Mouse (Mus musculus): ENCODE measurements at regions not wholly inside any gene's neighbourhood (a gene's known extent, or its start where the extent isn't known, plus 50 kb on each side); places are given as distances from the start of the nearest gene placed in this dataset.

DNA sequence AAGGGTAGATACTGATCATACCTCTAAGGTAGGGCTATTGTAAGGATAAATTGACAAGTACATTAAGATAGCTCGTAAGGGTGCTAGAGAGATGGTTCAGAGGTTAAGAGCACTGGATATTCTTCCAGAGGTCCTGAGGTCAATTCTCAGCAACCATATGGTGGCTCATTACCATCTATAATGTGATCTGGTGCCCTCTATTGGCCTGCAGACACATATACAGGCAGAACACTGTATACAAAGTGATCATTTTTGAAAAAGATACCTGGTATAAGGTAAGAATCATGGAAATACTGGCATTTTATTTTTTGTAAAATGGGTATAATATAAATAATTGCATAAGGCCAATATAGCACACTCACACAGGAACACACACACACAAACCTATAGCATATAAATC is 676.3 kb upstream of the Tenm4 start:
- ATAC-seq (ENCODE audit: low FRiP score), result no peak
- WGBS, result 89% methylated on average over 1 of the region's 1 CpGs

DNA sequence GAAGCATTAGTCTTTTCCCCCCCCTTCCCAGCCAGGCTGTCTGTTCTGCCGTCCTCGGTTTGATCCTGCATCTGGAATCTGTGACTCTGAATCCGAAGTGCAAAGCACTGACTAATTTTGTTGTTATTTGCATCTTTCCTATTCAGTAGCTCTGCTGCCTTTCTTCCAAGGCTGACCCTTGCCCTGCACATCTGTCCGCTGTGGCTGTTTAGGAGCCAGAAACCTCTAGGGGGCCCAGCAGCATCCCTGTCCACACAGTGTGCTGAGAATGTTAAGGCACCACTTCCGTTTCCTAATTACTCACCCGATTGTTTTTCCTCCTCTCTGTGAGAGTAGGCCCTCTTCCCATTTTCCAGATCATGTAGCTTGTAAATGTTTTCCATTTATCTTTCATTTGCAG is 668.1 kb upstream of the Tenm4 start:
- Histone ChIP-seq H3K36me3 (ENCODE audit: insufficient read depth, low read length) (no peaks in the 10 kb centered on the region), H3K4me3 (ENCODE audit: low read depth, low read length) (no peak overlapping the region), H3K9me3 (ENCODE audit: low read length) (no peaks in the 10 kb centered on the region), H3K4me2 (ENCODE audit: low read depth, low read length, poor library complexity, severe bottlenecking) (no peak overlapping the region), H3K27ac (ENCODE audit: low read depth, low read length) (no peak overlapping the region), H3K9ac (replicated peaks; ENCODE audit: low read length, poor library complexity, severe bottlenecking) (no peak overlapping the region), H3K27me3 (ENCODE audit: insufficient read depth, low read length) (no peaks in the 10 kb centered on the region), H3K4me1 (ENCODE audit: insufficient read depth, low read length) (no peaks in the 10 kb centered on the region)
- 11% methylated on average over 6 of the region's 6 CpGs for WGBS
- ATAC-seq (ENCODE audit: low FRiP score) (no peak), DNase-seq (ENCODE audit: low spot score) (no peak)
- TF ChIP-seq CTCF (IDR thresholded peaks at IDR 0.05), result 0 out of 2 replicates have a peak, but pooled peaks have one; percentile 18

More for the DNA sequence above, 676.3 kb upstream of the Tenm4 start:
- H3K4me3 ChIP-seq (ENCODE audit: low read depth, low read length), result no peak overlapping the region
- no peak for DNase-seq (ENCODE audit: low spot score)
- H3K27ac ChIP-seq (ENCODE audit: low read depth, low read length), result no peak overlapping the region
- H3K36me3 ChIP-seq (ENCODE audit: insufficient read depth, low read length), result no peaks in the 10 kb centered on the region
- H3K4me1 ChIP-seq (ENCODE audit: insufficient read depth, low read length), result no peaks in the 10 kb centered on the region
- peak; percentile 35 for TF ChIP-seq CTCF (IDR thresholded peaks at IDR 0.05)
- no peak overlapping the region for H3K4me2 ChIP-seq (ENCODE audit: low read depth, low read length, poor library complexity, severe bottlenecking)
- H3K9me3 ChIP-seq (ENCODE audit: low read length), result no peaks in the 10 kb centered on the region
- no peak overlapping the region for H3K9ac ChIP-seq (replicated peaks; ENCODE audit: low read length, poor library complexity, severe bottlenecking)
- H3K27me3 ChIP-seq (ENCODE audit: insufficient read depth, low read length), result no peaks in the 10 kb centered on the region

DNA sequence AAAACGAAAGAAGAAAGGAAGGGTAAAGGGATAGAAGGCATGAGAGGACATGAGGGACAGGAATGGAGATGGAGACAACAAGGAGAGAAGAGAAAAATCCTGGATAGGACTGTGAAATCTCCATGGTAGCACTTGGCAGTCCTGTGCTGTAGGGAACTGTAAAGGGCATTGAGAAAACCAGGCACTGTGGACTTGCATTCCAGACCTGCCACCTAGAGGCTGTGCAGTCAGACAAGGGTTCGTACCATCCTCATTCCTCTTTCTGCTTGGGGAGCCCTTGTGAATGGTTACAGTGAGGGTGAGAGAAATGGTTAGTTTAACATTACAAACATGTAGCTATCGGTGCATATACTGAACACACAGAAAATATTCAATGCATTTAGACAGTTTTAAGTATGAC is 623.8 kb upstream of the Tenm4 start:
- WGBS, result 64% methylated on average over 3 of the region's 3 CpGs
- Histone ChIP-seq H3K9me3 (ENCODE audit: low read length) (no peaks in the 10 kb centered on the region), H3K27ac (ENCODE audit: low read depth, low read length) (no peak overlapping the region), H3K9ac (replicated peaks; ENCODE audit: low read length, poor library complexity, severe bottlenecking) (no peak overlapping the region), H3K4me3 (ENCODE audit: low read depth, low read length) (no peak overlapping the region), H3K36me3 (ENCODE audit: insufficient read depth, low read length) (no peaks in the 10 kb centered on the region), H3K4me2 (ENCODE audit: low read depth, low read length, poor library complexity, severe bottlenecking) (no peak overlapping the region), H3K27me3 (ENCODE audit: insufficient read depth, low read length) (no peaks in the 10 kb centered on the region), H3K4me1 (ENCODE audit: insufficient read depth, low read length) (no peaks in the 10 kb centered on the region)
- ATAC-seq (ENCODE audit: low FRiP score), result no peak
- TF ChIP-seq CTCF (IDR thresholded peaks at IDR 0.05), result 0 out of 2 replicates have a peak, but pooled peaks have one; percentile 19
- DNase-seq (ENCODE audit: low spot score), result no peak

DNA sequence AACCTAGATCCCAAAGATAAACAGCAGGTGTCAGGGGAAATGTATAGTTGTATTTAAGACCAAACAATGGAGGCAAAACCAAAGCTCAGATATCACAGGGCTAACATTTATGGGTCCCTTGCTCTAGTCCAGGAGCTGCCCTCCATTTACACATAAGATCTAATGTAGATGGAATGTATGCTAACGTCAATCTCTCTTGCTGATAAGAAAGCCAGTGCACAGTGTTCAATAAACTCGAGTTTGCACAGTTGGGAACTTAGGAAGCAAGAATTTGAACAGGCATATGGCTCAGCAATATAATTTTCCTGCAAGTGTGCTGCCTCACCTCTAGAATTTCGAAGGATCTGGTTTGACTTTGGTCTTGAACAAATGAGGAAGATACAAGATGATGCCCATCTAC is 620.9 kb upstream of the Tenm4 start:
- H3K9me3 ChIP-seq (ENCODE audit: low read length), result no peaks in the 10 kb centered on the region
- no peaks in the 10 kb centered on the region for H3K36me3 ChIP-seq (ENCODE audit: insufficient read depth, low read length)
- H3K27ac ChIP-seq (ENCODE audit: low read depth, low read length), result no peak overlapping the region
- H3K27me3 ChIP-seq (ENCODE audit: insufficient read depth, low read length), result no peaks in the 10 kb centered on the region
- DNase-seq (ENCODE audit: low spot score) (no peak), ATAC-seq (ENCODE audit: low FRiP score) (no peak)
- H3K4me3 ChIP-seq (ENCODE audit: low read depth, low read length), result no peak overlapping the region
- H3K9ac ChIP-seq (replicated peaks; ENCODE audit: low read length, poor library complexity, severe bottlenecking), result no peak overlapping the region
- no peaks in the 10 kb centered on the region for H3K4me1 ChIP-seq (ENCODE audit: insufficient read depth, low read length)
- 77% methylated on average over 3 of the region's 3 CpGs for WGBS
- no peak overlapping the region for H3K4me2 ChIP-seq (ENCODE audit: low read depth, low read length, poor library complexity, severe bottlenecking)
- TF ChIP-seq CTCF (IDR thresholded peaks at IDR 0.05), result no peak

DNA sequence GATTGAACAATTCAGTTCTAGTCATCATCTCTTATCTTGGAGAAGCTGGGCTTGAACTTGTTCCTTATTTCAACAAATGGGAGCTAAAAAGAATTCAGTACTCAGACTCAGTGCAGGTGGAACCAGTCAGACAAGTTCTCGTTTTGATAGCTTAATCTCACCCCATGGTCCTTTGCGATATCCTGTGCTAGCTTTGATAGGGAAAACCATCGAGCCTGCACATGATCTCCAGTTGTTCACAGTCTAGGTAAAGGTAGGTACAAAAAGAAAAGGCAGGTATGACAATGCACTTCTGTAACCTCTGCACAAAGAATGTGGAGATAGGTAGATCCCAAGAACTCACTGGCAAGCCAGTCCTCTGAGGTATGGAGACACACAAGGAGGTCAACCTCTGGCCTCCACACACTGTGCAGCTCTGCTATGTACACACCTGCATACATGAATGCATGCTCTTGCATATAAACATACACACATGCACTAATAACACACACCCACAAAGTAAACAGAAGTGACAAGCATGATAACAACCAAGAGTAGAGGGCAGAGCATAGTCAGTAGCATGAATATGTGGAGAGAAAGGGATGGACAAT is 619.2 kb upstream of the Tenm4 start:
- no peak overlapping the region for H3K27ac ChIP-seq (ENCODE audit: low read depth, low read length)
- 83% methylated on average over 3 of the region's 3 CpGs for WGBS
- ATAC-seq (ENCODE audit: low FRiP score), result no peak
- no peaks in the 10 kb centered on the region for H3K4me1 ChIP-seq (ENCODE audit: insufficient read depth, low read length)
- no peak overlapping the region for H3K4me2 ChIP-seq (ENCODE audit: low read depth, low read length, poor library complexity, severe bottlenecking)
- H3K4me3 ChIP-seq (ENCODE audit: low read depth, low read length), result no peak overlapping the region
- no peaks in the 10 kb centered on the region for H3K9me3 ChIP-seq (ENCODE audit: low read length)
- H3K9ac ChIP-seq (replicated peaks; ENCODE audit: low read length, poor library complexity, severe bottlenecking), result no peak overlapping the region
- no peak for TF ChIP-seq CTCF (IDR thresholded peaks at IDR 0.05)
- no peaks in the 10 kb centered on the region for H3K36me3 ChIP-seq (ENCODE audit: insufficient read depth, low read length)
- H3K27me3 ChIP-seq (ENCODE audit: insufficient read depth, low read length), result no peaks in the 10 kb centered on the region
- DNase-seq (ENCODE audit: low spot score), result no peak

DNA sequence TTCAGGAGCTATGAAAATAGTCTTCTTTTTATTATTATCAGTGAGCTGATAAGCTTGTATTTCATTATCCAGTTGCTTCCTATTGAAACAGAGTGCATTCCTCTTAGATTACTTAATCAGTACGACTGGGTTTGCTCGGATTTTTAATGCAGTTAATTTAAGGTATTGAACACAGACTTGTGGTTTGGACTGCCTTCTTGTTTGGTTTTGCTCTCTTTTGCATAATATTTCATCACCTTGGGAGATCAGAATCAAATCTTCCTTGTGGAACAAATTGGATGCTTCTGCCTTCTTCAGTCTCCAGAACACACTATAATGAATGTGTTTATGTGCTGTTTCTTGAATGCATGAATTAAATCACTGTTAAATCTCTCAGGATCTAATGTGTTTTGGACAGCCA is 612.5 kb upstream of the Tenm4 start:
- H3K4me2 ChIP-seq (ENCODE audit: low read depth, low read length, poor library complexity, severe bottlenecking), result no peak overlapping the region
- no peaks in the 10 kb centered on the region for H3K9me3 ChIP-seq (ENCODE audit: low read length)
- ATAC-seq (ENCODE audit: low FRiP score) (no peak), DNase-seq (ENCODE audit: low spot score) (no peak)
- WGBS, result 62% methylated on average over 2 of the region's 2 CpGs
- no peak for TF ChIP-seq CTCF (IDR thresholded peaks at IDR 0.05)
- no peak overlapping the region for H3K27ac ChIP-seq (ENCODE audit: low read depth, low read length)
- H3K9ac ChIP-seq (replicated peaks; ENCODE audit: low read length, poor library complexity, severe bottlenecking), result no peak overlapping the region
- no peaks in the 10 kb centered on the region for H3K27me3 ChIP-seq (ENCODE audit: insufficient read depth, low read length)
- H3K4me3 ChIP-seq (ENCODE audit: low read depth, low read length), result no peak overlapping the region
- H3K36me3 ChIP-seq (ENCODE audit: insufficient read depth, low read length), result no peaks in the 10 kb centered on the region
- H3K4me1 ChIP-seq (ENCODE audit: insufficient read depth, low read length), result no peaks in the 10 kb centered on the region
